Mouse (Mus musculus) bone marrow, adult 2 months (tissue): Measurements from ENCODE around the gene Ttc7b.

Experiments used
- CTCF ChIP-seq: fragments of 200-500 bp; IDR thresholded peaks from 2 replicates; pipeline ENCODE4 v1.5.1; 2011; ENCODE audit warnings: low read length, control low read depth; ENCODE audit not compliant: control insufficient read depth, insufficient read depth
- POLR2A ChIP-seq: fragments of 200-500 bp; IDR thresholded peaks from 2 replicates; pipeline ENCODE4 v1.6.1; 2011; ENCODE audit warnings: low read depth, mild to moderate bottlenecking, control low read depth, low read length, borderline replicate concordance; ENCODE audit not compliant: control insufficient read depth

- TF ChIP-seq CTCF, result no peak
- no peak for TF ChIP-seq POLR2A
Measured at GRCm38 (mm10) chr12:100420903-100421302, 99.7 kb downstream of the Ttc7b start.
